Mouse (Mus musculus) forebrain, postnatal 0 days (tissue): ENCODE measurements at regions not wholly inside any gene's neighbourhood (a gene's known extent, or its start where the extent isn't known, plus 50 kb on each side); places are given as distances from the start of the nearest gene placed in this dataset.

Experiments used
- ATAC-seq: fragments of 200-750 bp; cut with Nextera tagmentation; 2 replicates; pipeline ENCODE4 v1.8.0; 2017; ENCODE audit warnings: mild to moderate bottlenecking, moderate library complexity
- DNase-seq: peaks from one replicate; pipeline ENCODE4 v3.0.0-alpha.2; 2015
- H3K27ac ChIP-seq: fragments of 300-500 bp; sonication (generic); 2 replicates; pipeline ENCODE4 v1.5.1; 2014; ENCODE audit warnings: low read depth, mild to moderate bottlenecking, antibody characterized with exemption, low read length, moderate library complexity, mixed read lengths
- H3K27me3 ChIP-seq: fragments of 300-500 bp; sonication (generic); 2 replicates; pipeline ENCODE4 v1.6.1; 2014; ENCODE audit warnings: mild to moderate bottlenecking, low read length, mixed read lengths; ENCODE audit not compliant: insufficient read depth
- H3K36me3 ChIP-seq: fragments of 300-500 bp; sonication (generic); 2 replicates; pipeline ENCODE4 v1.6.1; 2014; ENCODE audit warnings: mild to moderate bottlenecking, moderate library complexity; ENCODE audit not compliant: insufficient read depth
- H3K4me1 ChIP-seq: fragments of 300-500 bp; sonication (generic); 2 replicates; pipeline ENCODE4 v1.6.1; 2014; ENCODE audit warnings: antibody characterized with exemption; ENCODE audit not compliant: insufficient read depth
- H3K4me2 ChIP-seq: fragments of 300-500 bp; sonication (generic); 2 replicates; pipeline ENCODE4 v1.6.1; 2014; ENCODE audit warnings: low read depth, mild to moderate bottlenecking, moderate library complexity
- H3K4me3 ChIP-seq: fragments of 300-500 bp; sonication (generic); 2 replicates; pipeline ENCODE4 v1.5.1; 2014; ENCODE audit warnings: low read depth, low read length, mixed read lengths
- H3K9ac ChIP-seq: fragments of 300-500 bp; sonication (generic); 2 replicates; pipeline ENCODE4 v1.6.1; 2014; ENCODE audit warnings: mild to moderate bottlenecking
- H3K9me3 ChIP-seq: fragments of 300-500 bp; sonication (generic); 2 replicates; pipeline ENCODE4 v1.6.1; 2016; ENCODE audit warnings: low read length
- CTCF ChIP-seq: sonication (generic); IDR thresholded peaks from 2 replicates; pipeline ENCODE4 v1.5.1; 2016; ENCODE audit warnings: antibody characterized with exemption, control low read depth, low read depth
- WGBS: fragments of 180-500 bp; shearing (Covaris S2); extraction: QIAGEN DNeasy Blood & Tissue Kit; methylation state at CpG from one replicate; pipeline ENCODE4 v1.1.7; 2014; 5-methylcytosine and 5-hydroxymethylcytosine counted together

DNA sequence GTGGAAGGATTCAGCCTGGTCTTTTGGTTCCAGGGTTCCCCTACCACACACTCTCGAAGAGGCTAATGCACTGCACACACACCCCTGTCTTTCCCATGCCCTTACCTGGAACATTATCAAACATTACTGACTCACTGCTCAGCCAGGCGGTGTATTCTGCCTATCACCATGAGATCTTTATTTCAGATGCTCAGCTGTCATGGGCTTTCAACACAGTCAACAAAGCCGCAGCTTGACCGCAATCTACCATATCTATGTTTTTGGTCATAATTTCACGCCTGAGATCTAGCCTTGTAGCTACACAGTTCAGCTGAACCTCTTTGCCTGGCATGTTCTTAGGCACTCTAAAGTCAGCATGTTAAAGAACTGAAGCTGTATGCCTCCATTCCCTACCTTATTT, 589.9 kb upstream of the Klf4 start:
- Histone ChIP-seq H3K36me3 (no peaks in the 10 kb centered on the region), H3K27ac (no peak overlapping the region), H3K4me2 (no peak overlapping the region), H3K9me3 (no peaks in the 10 kb centered on the region), H3K4me3 (no peak overlapping the region), H3K9ac (no peak overlapping the region), H3K27me3 (no peaks in the 10 kb centered on the region), H3K4me1 (no peaks in the 10 kb centered on the region)
- ATAC-seq: no peak
- no peak for TF ChIP-seq CTCF
- no peak for DNase-seq
- 96% methylated on average over 5 of the region's 5 CpGs for WGBS

DNA sequence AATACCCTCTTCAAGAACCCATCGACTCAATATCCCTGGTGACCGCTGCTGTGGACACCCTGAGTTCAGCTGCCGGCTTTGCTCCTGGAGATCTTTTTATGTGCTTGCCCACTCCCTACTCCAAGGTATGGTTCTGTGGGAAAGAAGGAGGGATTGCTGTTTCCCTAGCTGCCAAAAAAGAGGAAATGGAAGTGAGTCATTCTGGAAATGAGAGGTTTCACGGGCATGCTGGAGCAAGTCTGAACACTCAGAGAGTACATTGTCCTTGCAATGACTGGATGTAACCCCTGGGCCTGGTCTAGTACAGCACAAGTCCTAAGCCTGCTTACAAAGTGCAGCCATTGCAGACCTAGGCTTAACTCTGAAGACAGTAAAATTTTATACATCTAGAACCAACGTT, 589.4 kb upstream of the Klf4 start:
- ATAC-seq (no peak), DNase-seq (no peak)
- Histone ChIP-seq H3K4me2 (no peak overlapping the region), H3K27me3 (no peaks in the 10 kb centered on the region), H3K9me3 (no peaks in the 10 kb centered on the region), H3K4me1 (no peaks in the 10 kb centered on the region), H3K36me3 (no peaks in the 10 kb centered on the region), H3K4me3 (no peak overlapping the region), H3K9ac (no peak overlapping the region), H3K27ac (no peak overlapping the region)
- WGBS: 87% methylated on average over 5 of the region's 5 CpGs
- TF ChIP-seq CTCF: no peak

DNA sequence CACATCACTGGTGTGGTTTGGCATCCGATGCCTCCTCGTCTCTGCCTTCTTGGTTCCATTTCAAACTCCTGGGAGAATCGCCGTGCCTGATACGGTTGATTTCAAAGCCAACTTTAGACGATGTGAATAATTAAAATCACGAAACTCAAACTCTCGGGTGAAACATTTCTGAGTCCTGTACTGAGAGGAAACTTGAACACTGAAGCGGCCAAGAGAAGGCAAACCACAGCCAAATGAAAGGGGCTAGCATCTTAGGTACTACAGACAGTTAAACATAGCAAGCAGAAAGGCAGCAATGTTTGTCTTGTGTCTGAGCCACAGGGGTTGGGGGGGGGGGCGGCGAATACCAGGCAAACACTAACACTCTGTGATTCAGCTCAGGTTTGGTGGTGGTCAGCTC, 588.1 kb upstream of the Klf4 start:
- Histone ChIP-seq H3K4me2 (no peak overlapping the region), H3K36me3 (no peaks in the 10 kb centered on the region), H3K4me1 (no peaks in the 10 kb centered on the region), H3K27ac (no peak overlapping the region), H3K9ac (no peak overlapping the region), H3K9me3 (no peaks in the 10 kb centered on the region), H3K27me3 (no peaks in the 10 kb centered on the region), H3K4me3 (no peak overlapping the region)
- no peak for TF ChIP-seq CTCF
- DNase-seq (no peak), ATAC-seq (no peak)
- whole genome bisulfite sequencing: 76% methylated on average over 11 of the region's 11 CpGs

DNA sequence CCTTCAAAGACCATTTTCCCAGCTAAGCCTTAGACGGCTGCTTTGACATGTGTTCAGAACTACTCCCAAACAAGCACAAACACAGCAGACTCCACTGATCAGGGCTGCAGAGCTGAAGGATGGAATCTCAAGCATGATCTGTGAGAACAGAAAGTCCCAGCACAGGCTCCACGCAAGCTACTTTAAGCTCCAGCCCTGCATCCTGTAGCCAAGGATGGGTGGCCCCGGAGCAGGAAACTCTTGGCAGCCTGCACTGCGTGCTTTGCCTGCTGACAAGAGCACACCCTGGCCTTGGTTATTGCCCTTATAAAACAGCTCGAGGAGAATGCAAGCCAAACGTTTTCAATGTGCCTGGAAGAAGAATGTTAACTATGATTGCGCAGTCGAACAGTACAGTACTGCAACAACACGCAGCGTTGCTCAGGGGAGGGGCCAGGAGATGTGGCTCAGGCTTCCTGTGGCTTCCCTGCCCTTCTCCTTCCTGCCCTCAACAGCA, 581.5 kb upstream of the Klf4 start:
- Histone ChIP-seq H3K9me3 (no peaks in the 10 kb centered on the region), H3K9ac (no peak overlapping the region), H3K36me3 (no peaks in the 10 kb centered on the region), H3K4me3 (no peak overlapping the region), H3K4me1 (0 out of 2 replicates have a peak, but pooled peaks cover 2% of the 10 kb centered on the region), H3K4me2 (peak overlapping the region; percentile 26), H3K27me3 (no peaks in the 10 kb centered on the region), H3K27ac (peak overlapping the region; percentile 69)
- DNase-seq (peak; percentile 72), ATAC-seq (peak; percentile 90)
- TF ChIP-seq CTCF: no peak
- WGBS: 19% methylated on average over 10 of the region's 10 CpGs

DNA sequence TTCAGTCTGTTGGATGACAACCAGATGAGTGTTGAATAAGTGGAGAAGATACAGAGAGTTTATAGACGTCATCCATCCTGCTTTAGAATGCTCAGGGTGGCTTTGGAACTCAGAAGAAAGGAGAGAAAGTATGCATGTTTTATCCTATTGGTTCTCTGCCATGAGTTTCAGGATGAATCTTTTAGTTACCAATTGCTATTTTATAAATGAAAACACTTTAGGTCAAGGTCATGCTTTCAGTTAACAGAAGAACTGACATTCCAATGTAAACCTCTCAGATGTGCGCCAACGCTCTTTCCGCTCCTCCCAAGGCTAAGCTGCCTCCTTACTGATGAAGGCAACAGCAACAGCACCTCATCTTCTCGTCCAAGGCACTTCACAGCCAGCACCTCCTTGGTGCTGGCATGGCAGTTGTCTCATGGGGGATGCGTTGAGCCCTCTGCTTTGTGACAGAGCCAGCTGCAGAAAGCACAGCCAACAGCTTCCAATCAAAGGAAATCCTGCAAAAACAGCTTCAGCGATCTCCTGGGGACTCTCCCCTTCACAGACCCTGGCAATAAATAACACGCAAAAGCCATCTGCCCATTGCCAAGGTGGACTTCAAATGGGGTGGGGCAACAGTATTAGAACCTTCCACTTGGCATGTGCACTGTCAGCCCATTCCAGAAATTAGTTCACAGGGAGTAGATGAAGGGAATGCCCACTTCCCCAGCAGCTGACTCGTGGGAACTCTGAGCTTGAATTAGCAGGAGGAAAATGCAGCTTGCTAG, 580.9 kb upstream of the Klf4 start:
- no peak; the same call in 1 of the 2 replicates for ATAC-seq
- DNase-seq: no peak
- WGBS: 40% methylated on average over 9 of the region's 9 CpGs
- no peak for TF ChIP-seq CTCF
- Histone ChIP-seq H3K4me2 (peak overlapping the region; percentile 26; the same call in 1 of the 2 replicates), H3K9me3 (no peaks in the 10 kb centered on the region), H3K4me3 (no peak overlapping the region), H3K27me3 (no peaks in the 10 kb centered on the region), H3K4me1 (0 out of 2 replicates have a peak, but pooled peaks cover 2% of the 10 kb centered on the region), H3K9ac (no peak overlapping the region), H3K27ac (peak overlapping the region; percentile 69), H3K36me3 (no peaks in the 10 kb centered on the region)

DNA sequence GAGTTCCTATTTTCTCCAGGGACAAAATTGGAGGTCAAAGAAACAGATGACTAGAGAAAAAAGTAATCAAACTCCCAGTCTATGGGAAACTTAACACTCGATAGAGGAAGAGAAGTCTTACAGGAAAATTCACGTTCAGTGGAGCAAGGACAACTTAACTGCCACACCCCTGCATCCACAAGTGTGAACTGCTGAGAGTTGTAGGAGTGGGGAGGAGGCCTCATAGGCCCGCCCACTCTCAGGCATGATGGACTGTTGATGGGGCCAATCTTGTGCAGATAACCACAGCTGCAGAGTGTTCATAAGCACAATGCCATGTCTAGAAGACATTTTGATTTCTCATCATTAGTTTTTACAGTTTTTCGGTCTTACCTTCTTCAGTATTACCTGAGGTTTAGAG, 574.7 kb upstream of the Klf4 start:
- H3K27me3 ChIP-seq: no peaks in the 10 kb centered on the region
- no peak for ATAC-seq
- H3K4me1 ChIP-seq: no peaks in the 10 kb centered on the region
- no peaks in the 10 kb centered on the region for H3K36me3 ChIP-seq
- no peak overlapping the region for H3K4me3 ChIP-seq
- TF ChIP-seq CTCF: no peak
- no peak overlapping the region for H3K4me2 ChIP-seq
- H3K9ac ChIP-seq: no peak overlapping the region
- WGBS: 82% methylated on average over 4 of the region's 4 CpGs
- no peaks in the 10 kb centered on the region for H3K9me3 ChIP-seq
- no peak overlapping the region for H3K27ac ChIP-seq
- no peak for DNase-seq

DNA sequence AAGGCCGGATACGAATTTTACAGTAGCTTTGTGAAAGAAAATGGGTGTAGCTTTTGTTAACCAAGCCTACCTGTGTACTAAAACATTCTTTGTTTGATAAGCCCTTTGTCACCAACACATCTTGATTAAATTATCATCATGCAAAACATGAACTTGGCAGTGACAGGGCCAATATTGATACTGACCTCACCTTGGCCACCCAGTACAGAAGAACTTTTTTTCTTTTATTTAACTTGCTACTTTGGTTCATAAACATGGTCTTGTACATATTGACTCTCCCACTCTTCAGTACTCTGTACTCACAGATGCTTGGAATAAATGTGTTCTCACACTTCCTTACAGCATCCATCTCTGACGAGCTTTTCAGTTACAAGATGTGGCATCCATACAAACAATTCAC, 570.0 kb upstream of the Klf4 start:
- H3K36me3 ChIP-seq: no peaks in the 10 kb centered on the region
- TF ChIP-seq CTCF: no peak
- no peaks in the 10 kb centered on the region for H3K9me3 ChIP-seq
- no peak overlapping the region for H3K4me2 ChIP-seq
- no peaks in the 10 kb centered on the region for H3K27me3 ChIP-seq
- 80% methylated on average over 3 of the region's 3 CpGs for WGBS
- no peak overlapping the region for H3K4me3 ChIP-seq
- H3K4me1 ChIP-seq: no peaks in the 10 kb centered on the region
- ATAC-seq: no peak
- no peak overlapping the region for H3K27ac ChIP-seq
- no peak for DNase-seq
- H3K9ac ChIP-seq: no peak overlapping the region
